Mouse (Mus musculus) thymus, postnatal 14 days (tissue): ENCODE data around the gene Erich4.

ENCODE experiments used
- DNase-seq: peaks from one replicate; pipeline ENCODE4 v3.0.0; 2021

Erich4 gene

GRCm38 (mm10) chr7:25615706-25616011, at the start of gene Erich4:
TSS of gene Erich4 (minus strand) at chr7:25615892.
- no peak for DNase-seq

- peak; percentile 99 for DNase-seq
These were observed 43.2 kb upstream of the Erich4 start, which contains the start of the genes Bckdha and Exosc5 for GRCm38 (mm10) chr7:25658657-25659472. TSS of gene Bckdha (minus strand) at chr7:25658981. TSS of gene Exosc5 (plus strand) at chr7:25659164.

- DNase-seq = no peak
These were observed 42.1 kb upstream of the Erich4 start for GRCm38 (mm10) chr7:25657785-25658184.

- no peak for DNase-seq
These were observed 40.1 kb upstream of the Erich4 start for GRCm38 (mm10) chr7:25655601-25656428.

GRCm38 (mm10) chr7:25652244-25652759, 36.6 kb upstream of the Erich4 start:
- DNase-seq = no peak

GRCm38 (mm10) chr7:25651281-25651680, 35.6 kb upstream of the Erich4 start:
- peak; percentile 67 for DNase-seq

GRCm38 (mm10) chr7:25649839-25650238, 34.1 kb upstream of the Erich4 start:
- no peak for DNase-seq

- peak; percentile 86 for DNase-seq
These were observed 32.0 kb upstream of the Erich4 start for GRCm38 (mm10) chr7:25647574-25648123.

- DNase-seq = peak; percentile 56
These were observed 29.4 kb upstream of the Erich4 start for GRCm38 (mm10) chr7:25645074-25645473.

- DNase-seq = no peak
These were observed 28.9 kb upstream of the Erich4 start for GRCm38 (mm10) chr7:25644631-25645030.

- DNase-seq = peak; percentile 53
These were observed 28.4 kb upstream of the Erich4 start for GRCm38 (mm10) chr7:25644136-25644535.

GRCm38 (mm10) chr7:25639754-25640153, 24.1 kb upstream of the Erich4 start:
- no peak for DNase-seq

GRCm38 (mm10) chr7:25637099-25637498, 21.4 kb upstream of the Erich4 start:
- no peak for DNase-seq

- DNase-seq = peak; percentile 66
These were observed 20.7 kb upstream of the Erich4 start for GRCm38 (mm10) chr7:25636373-25636772.

GRCm38 (mm10) chr7:25632679-25633078, 17.0 kb upstream of the Erich4 start:
- no peak for DNase-seq

GRCm38 (mm10) chr7:25628323-25628620, 12.6 kb upstream of the Erich4 start:
- DNase-seq = no peak

GRCm38 (mm10) chr7:25627431-25628322, 12.0 kb upstream of the Erich4 start:
- peak; percentile 85 for DNase-seq

- DNase-seq = peak; percentile 73
These were observed 11.1 kb upstream of the Erich4 start, which contains the start of gene B3gnt8 for GRCm38 (mm10) chr7:25626509-25627430. TSS of gene B3gnt8 (plus strand) at chr7:25626654.

- DNase-seq = peak; percentile 75
These were observed 10.0 kb upstream of the Erich4 start for GRCm38 (mm10) chr7:25625594-25626250.

- no peak for DNase-seq
These were observed 9.2 kb upstream of the Erich4 start for GRCm38 (mm10) chr7:25624851-25625250.
